Mouse (Mus musculus): ENCODE measurements around the gene Mrps17. TPM values are rescaled to one million over a fixed set of nuclear protein-coding genes. Genes with fewer than 3 reads are reported as not detected.

The Mrps17 gene
- total RNA-seq, 2 experiments from 2014 or later = 72.1 to 74.5 TPM

- DNase-seq = no peak
Observed at GRCm38 (mm10) chr5:129742903-129743488, 27.7 kb downstream of the Mrps17 start.

GRCm38 (mm10) chr5:129744050-129744449 lies 28.8 kb downstream of the Mrps17 start:
- no peak for DNase-seq

- DNase-seq = no peak
Observed at GRCm38 (mm10) chr5:129756886-129757285, 41.6 kb downstream of the Mrps17 start.

- no peak for DNase-seq
Observed at GRCm38 (mm10) chr5:129759929-129760480, 44.7 kb downstream of the Mrps17 start.

- DNase-seq = no peak
Observed at GRCm38 (mm10) chr5:129761865-129762540, 46.7 kb downstream of the Mrps17 start.

GRCm38 (mm10) chr5:129770443-129771355 lies 55.4 kb downstream of the Mrps17 start:
- DNase-seq = no peak

Other genes starting within 250 kb of the Mrps17 start
- 10 to 100 TPM; 32.4 to 47.0 TPM for gene Sfswap, start 214.3 kb upstream of the Mrps17 start, total RNA-seq (2021)
- gene Mmp17, start 131.3 kb upstream of the Mrps17 start, total RNA-seq (2021) = under 1 TPM; 0.80 to 0.95 TPM
- 1 to 10 TPM; 3.1 to 3.2 TPM for gene Zfp11, start 45.4 kb upstream of the Mrps17 start, total RNA-seq (2021)
- gene Sept14, start 7.0 kb upstream of the Mrps17 start, total RNA-seq (2021) = not detected
- 100 to 1,000 TPM; 407 to 464 TPM for gene Nipsnap2, start 9.6 kb downstream of the Mrps17 start, total RNA-seq (2021)
- gene Psph, start 72.0 kb downstream of the Mrps17 start, total RNA-seq (2021) = 10 to 100 TPM; 15.9 to 18.2 TPM
- 10 to 100 TPM in 1 of 2 experiments, 1 to 10 TPM in 1; 9.8 to 13.5 TPM for gene Sumf2, start 131.5 kb downstream of the Mrps17 start, total RNA-seq (2021)
- 100 to 1,000 TPM; 404 to 489 TPM for gene Chchd2, start 172.0 kb downstream of the Mrps17 start, total RNA-seq (2021)
- gene Zbed5, start 180.2 kb downstream of the Mrps17 start, total RNA-seq (2021) = 1 to 10 TPM; 1.1 to 1.9 TPM
- gene Phkg1, start 183.1 kb downstream of the Mrps17 start, total RNA-seq (2021) = 100 to 1,000 TPM; 199 to 205 TPM
- 1 to 10 TPM in 1 of 2 experiments, under 1 TPM in 1; 0.45 to 1.4 TPM for gene Nupr1l, start 193.0 kb downstream of the Mrps17 start, total RNA-seq (2021)
- 10 to 100 TPM; 17.6 to 18.5 TPM for gene Vkorc1l1, start 226.5 kb downstream of the Mrps17 start, total RNA-seq (2021)

Measured in gastrocnemius, postnatal 10 days (tissue).